Mouse (Mus musculus) ES-Bruce4 (cell line): ENCODE measurements around the gene Adgra3. TPM values are rescaled to one million over a fixed set of nuclear protein-coding genes. Genes with fewer than 3 reads are reported as not detected.
A peak's percentile ranks its signal among the peaks of the same experiment; 100 is the strongest.

Source experiments
- H3K27ac ChIP-seq: 2 replicates; pipeline ENCODE4 v1.5.1; 2012; ENCODE audit warnings: low read length, inconsistent platforms; ENCODE audit not compliant: insufficient read depth
- H3K27me3 ChIP-seq: 2 replicates; pipeline ENCODE4 v1.6.1; 2012; ENCODE audit warnings: mild to moderate bottlenecking, low read length, inconsistent platforms; ENCODE audit not compliant: control insufficient read depth, poor library complexity, insufficient read depth, severe bottlenecking
- H3K36me3 ChIP-seq: 2 replicates; pipeline ENCODE4 v1.6.1; 2012; ENCODE audit warnings: inconsistent platforms, mild to moderate bottlenecking, low read length, moderate library complexity; ENCODE audit not compliant: control insufficient read depth, poor library complexity, insufficient read depth, severe bottlenecking
- H3K4me1 ChIP-seq: one replicate; pipeline ENCODE4 v1.8.1; 2011; ENCODE audit warnings: low read length; ENCODE audit not compliant: control insufficient read depth, insufficient read depth
- H3K4me3 ChIP-seq: 2 replicates; pipeline ENCODE4 v1.5.1; 2011; ENCODE audit warnings: low read depth, mild to moderate bottlenecking, low read length
- H3K9ac ChIP-seq: 2 replicates; pipeline ENCODE4 v1.6.1; 2012; ENCODE audit warnings: low read depth, mild to moderate bottlenecking, inconsistent platforms; ENCODE audit not compliant: poor library complexity, severe bottlenecking
- H3K9me3 ChIP-seq: replicated peaks from 2 replicates; pipeline ENCODE4 v1.6.1; 2012; ENCODE audit warnings: mild to moderate bottlenecking, low read length, inconsistent platforms; ENCODE audit not compliant: control insufficient read depth, poor library complexity, insufficient read depth, severe bottlenecking
- CTCF ChIP-seq: IDR thresholded peaks from one replicate; pipeline ENCODE4 v1.8.1; 2011; ENCODE audit warnings: low read depth, low read length
- EP300 ChIP-seq: IDR thresholded peaks from 2 replicates; pipeline ENCODE4 v1.6.1; 2011; ENCODE audit warnings: low read depth, low read length; ENCODE audit not compliant: insufficient read depth
- POLR2A ChIP-seq: IDR thresholded peaks from one replicate; pipeline ENCODE4 v1.8.1; 2011; ENCODE audit warnings: low read length; ENCODE audit not compliant: insufficient read depth
- polyA plus RNA-seq: library from polyadenylated mRNA; stranded (reverse); fragments of >200 nt; gene quantifications from 2 replicates; pipeline ENCODE4 v1.2.4, GENCODE M21; 2011; ENCODE audit warnings: low read depth; ENCODE audit not compliant: missing spikeins, insufficient read depth, insufficient read length

The Adgra3 gene
- polyA plus RNA-seq, 1 experiment, result 43.8 TPM

DNA sequence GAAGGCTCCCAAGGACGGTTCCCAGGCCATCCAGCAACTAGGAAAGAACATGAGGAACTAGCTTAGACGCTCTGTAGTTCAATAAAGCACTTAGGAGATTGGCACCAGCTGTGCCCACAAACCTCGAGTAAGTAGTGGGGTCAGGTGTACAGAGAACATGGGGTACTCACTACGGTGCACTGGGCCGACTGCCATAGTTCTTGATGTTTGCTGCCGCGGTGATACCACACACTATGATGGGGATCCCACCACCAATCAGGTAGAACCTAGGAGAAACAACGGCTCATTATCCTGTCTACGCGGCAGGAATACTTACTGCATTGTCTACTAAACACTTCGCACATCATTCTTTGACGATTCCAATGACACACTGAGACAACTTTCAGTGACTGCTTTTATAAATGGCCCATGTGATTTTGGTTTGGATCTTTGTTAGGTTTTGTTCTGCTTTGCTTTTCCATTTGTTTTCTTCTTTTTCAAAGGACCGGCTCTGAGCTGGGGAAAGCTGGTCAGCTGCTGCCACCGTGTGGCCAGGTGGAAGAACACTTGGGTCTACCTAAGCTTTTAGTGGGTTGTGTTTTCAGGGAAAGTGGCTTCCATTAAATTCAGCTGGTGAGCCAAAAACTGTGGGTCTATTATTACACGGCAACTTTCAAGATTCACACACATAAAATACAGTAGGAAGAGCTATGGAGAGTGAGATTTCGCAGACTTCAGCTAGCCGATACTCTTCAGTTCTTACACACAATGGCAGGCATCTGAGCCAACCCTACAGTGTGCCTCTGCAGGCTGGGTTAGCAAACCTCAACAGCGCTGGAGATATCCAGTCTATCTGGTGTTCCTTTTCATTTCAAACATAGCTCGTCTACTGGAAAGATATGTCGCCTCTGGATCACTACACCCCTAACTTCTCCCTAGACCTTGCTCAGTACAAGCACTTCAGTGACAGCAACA, 97.1 kb downstream of the Adgra3 start:
- TF ChIP-seq POLR2A, result no peak
- peak; percentile 69 for TF ChIP-seq CTCF
- no peak overlapping the region for H3K4me3 ChIP-seq
- no peak overlapping the region for H3K27ac ChIP-seq
- H3K9me3 ChIP-seq, result no peaks in the 10 kb centered on the region
- no peaks in the 10 kb centered on the region for H3K36me3 ChIP-seq
- H3K9ac ChIP-seq, result no peak overlapping the region
- H3K4me1 ChIP-seq, result no peaks in the 10 kb centered on the region
- H3K27me3 ChIP-seq, result no peaks in the 10 kb centered on the region

DNA sequence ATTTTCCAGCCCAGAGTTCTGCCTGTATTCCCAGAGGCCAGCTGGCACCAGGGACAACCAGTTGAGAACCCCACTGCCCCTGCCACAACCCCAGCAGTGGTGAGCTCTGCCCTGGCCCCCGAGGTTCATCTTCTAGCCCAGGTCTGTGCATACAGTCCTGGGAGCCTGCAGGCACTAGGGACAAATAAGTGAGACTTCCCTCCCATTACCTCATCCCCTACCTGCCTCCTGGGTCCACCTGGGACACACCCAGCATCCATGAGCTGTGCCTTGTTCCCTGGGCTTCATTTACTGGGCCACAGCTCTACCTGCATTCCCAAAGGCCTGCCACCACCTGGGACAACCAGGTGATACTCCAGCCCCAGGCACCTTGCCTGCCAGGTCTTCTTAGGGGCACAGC, 122.5 kb downstream of the Adgra3 start:
- Histone ChIP-seq H3K27ac (no peak overlapping the region), H3K4me1 (no peaks in the 10 kb centered on the region), H3K4me3 (no peak overlapping the region), H3K27me3 (no peaks in the 10 kb centered on the region), H3K9me3 (no peaks in the 10 kb centered on the region), H3K9ac (no peak overlapping the region), H3K36me3 (no peaks in the 10 kb centered on the region)
- no peak for TF ChIP-seq EP300
- TF ChIP-seq POLR2A, result no peak
- no peak for TF ChIP-seq CTCF

DNA sequence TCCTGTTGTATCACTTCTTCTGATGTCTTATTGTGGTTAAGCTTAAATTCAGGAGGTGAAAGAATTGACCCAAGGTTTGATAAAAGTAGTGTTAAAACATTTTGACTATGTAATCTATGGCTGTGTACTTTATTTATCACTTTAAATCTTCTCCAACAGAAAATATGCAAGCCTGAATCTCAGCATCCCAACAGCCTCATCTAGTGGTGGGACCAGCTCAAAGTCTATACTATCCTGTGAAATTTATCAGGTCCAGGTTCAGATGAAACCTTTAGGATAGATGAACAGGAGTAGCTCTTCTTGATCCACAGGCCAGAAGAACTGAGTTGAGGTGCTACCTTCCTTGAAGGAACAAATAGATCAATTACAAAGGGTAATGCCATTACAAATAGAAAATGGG, 134.1 kb downstream of the Adgra3 start:
- no peak overlapping the region for H3K9ac ChIP-seq
- H3K27ac ChIP-seq, result no peak overlapping the region
- H3K9me3 ChIP-seq, result no peaks in the 10 kb centered on the region
- H3K4me3 ChIP-seq, result no peak overlapping the region
- H3K36me3 ChIP-seq, result no peaks in the 10 kb centered on the region
- no peak for TF ChIP-seq CTCF
- no peak for TF ChIP-seq EP300
- TF ChIP-seq POLR2A, result no peak
- no peaks in the 10 kb centered on the region for H3K27me3 ChIP-seq
- H3K4me1 ChIP-seq, result no peaks in the 10 kb centered on the region

GRCm38 (mm10) chr5:49915695-49916106, 143.1 kb downstream of the Adgra3 start:
- TF ChIP-seq EP300 (no peak), CTCF (no peak), POLR2A (no peak)
- Histone ChIP-seq H3K9ac (no peak overlapping the region), H3K4me1 (no peaks in the 10 kb centered on the region), H3K36me3 (no peaks in the 10 kb centered on the region), H3K4me3 (no peak overlapping the region), H3K9me3 (no peaks in the 10 kb centered on the region), H3K27ac (no peak overlapping the region), H3K27me3 (no peaks in the 10 kb centered on the region)
